Comparison of ENCODE assay signal across 8 mouse cellular contexts in genomic region chr2:117444671-117445070, GRCm38 (mm10).
DNase-seq lines count a peak whose midpoint lies in the region; ATAC-seq lines count a peak whose summit lies in the region.

No protein-coding gene starts in this region.

- DNase-seq in heart, postnatal 36 days = peak; percentile 7 to 22
- no peak for DNase-seq in heart, postnatal 25 days (ENCODE audit: low spot score)
- peak; percentile 21 for DNase-seq in urinary bladder, postnatal 14 days (ENCODE audit: low spot score)
- no peak for DNase-seq in urinary bladder, postnatal 36 days (ENCODE audit: low spot score in 2 of 2)
- peak; percentile 54 for DNase-seq in embryo, embryonic 10.5 days (ENCODE audit: low spot score)
- no peak for DNase-seq in frontal cortex, postnatal 36 days (ENCODE audit: low spot score in 2 of 2)
- no peak for DNase-seq in urinary bladder, postnatal 4 days (ENCODE audit: low spot score in 2 of 2)

- intact Hi-C loops in heart, postnatal 36 days (cut with DNase I) = no loop called here
- intact Hi-C loops in heart, postnatal 25 days (cut with DNase I) = no loop called here

- peak; percentile 53 for ATAC-seq in megakaryocyte, adult 5-6 weeks (ENCODE audit: poor library complexity, severe bottlenecking)

Comparison
In these comparisons a context has a peak if more than half of its experiments do, and no peak if none do; other contexts are left out.
1. DNase-seq: peak in heart, postnatal 36 days (2 of 2), urinary bladder, postnatal 14 days (single experiment) and embryo, embryonic 10.5 days (single experiment); none in heart, postnatal 25 days (single experiment), urinary bladder, postnatal 36 days (0 of 2), frontal cortex, postnatal 36 days (0 of 2) and urinary bladder, postnatal 4 days (0 of 2).